Mouse (Mus musculus) limb, embryonic 12.5 days (tissue): Measurements from ENCODE around the gene Ccl7. TPM values are rescaled to one million over a fixed set of nuclear protein-coding genes. Genes with fewer than 3 reads are reported as not detected.

Experiments
- ATAC-seq: fragments of 200-750 bp; cut with Nextera tagmentation; 2 replicates; pipeline ENCODE4 v1.8.0; 2017; ENCODE audit warnings: low read depth, moderate TSS enrichment; ENCODE audit not compliant: insufficient number of reproducible peaks, insufficient read depth, low FRiP score, low TSS enrichment
- H3K27ac ChIP-seq: fragments of 300-500 bp; sonication (generic); 2 replicates; pipeline ENCODE4 v1.5.1; 2016; ENCODE audit warnings: mild to moderate bottlenecking, moderate library complexity
- H3K27me3 ChIP-seq: fragments of 300-500 bp; sonication (generic); 2 replicates; pipeline ENCODE4 v1.6.1; 2016; ENCODE audit warnings: mild to moderate bottlenecking, moderate library complexity
- H3K36me3 ChIP-seq: fragments of 300-500 bp; sonication (generic); 2 replicates; pipeline ENCODE4 v1.6.1; 2016; ENCODE audit warnings: mild to moderate bottlenecking, moderate library complexity
- H3K4me1 ChIP-seq: fragments of 300-500 bp; sonication (generic); replicated peaks from 2 replicates; pipeline ENCODE4 v1.6.1; 2016
- H3K4me2 ChIP-seq: fragments of 300-500 bp; sonication (generic); 2 replicates; pipeline ENCODE4 v1.6.1; 2016; ENCODE audit warnings: mild to moderate bottlenecking, moderate library complexity
- H3K4me3 ChIP-seq: fragments of 300-500 bp; sonication (generic); replicated peaks from 2 replicates; pipeline ENCODE4 v1.5.1; 2016; ENCODE audit warnings: mild to moderate bottlenecking
- H3K9ac ChIP-seq: fragments of 300-500 bp; sonication (generic); replicated peaks from 2 replicates; pipeline ENCODE4 v1.6.1; 2016; ENCODE audit warnings: mild to moderate bottlenecking, moderate library complexity
- H3K9me3 ChIP-seq: fragments of 300-500 bp; sonication (generic); 2 replicates; pipeline ENCODE4 v1.6.1; 2016; ENCODE audit warnings: mild to moderate bottlenecking, moderate library complexity
- WGBS: fragments of 180-500 bp; shearing (Covaris S2); methylation state at CpG from one replicate; pipeline ENCODE4 v1.1.7; 2016; 5-methylcytosine and 5-hydroxymethylcytosine counted together
- polyA plus RNA-seq: library from polyadenylated mRNA; unstranded; fragments of >200 nt; fragmentation: Nextera tagmentation; extraction: Ambion mirVana; gene quantifications from 2 replicates; pipeline ENCODE4 v1.2.1, GENCODE M21; 2016

Gene Ccl7
- polyA plus RNA-seq, 1 experiment from 2014 or later: not detected

GRCm38 (mm10) chr11:82015066-82015465, 30.4 kb upstream of the Ccl7 start:
- no peaks in the 10 kb centered on the region for H3K4me1 ChIP-seq
- no peak overlapping the region for H3K4me2 ChIP-seq
- H3K27me3 ChIP-seq: no peaks in the 10 kb centered on the region; the same call in 1 of the 2 replicates
- H3K36me3 ChIP-seq: no peaks in the 10 kb centered on the region
- no peak overlapping the region for H3K27ac ChIP-seq
- no peak overlapping the region for H3K4me3 ChIP-seq
- no peaks in the 10 kb centered on the region for H3K9me3 ChIP-seq
- 54% methylated on average over 2 of the region's 2 CpGs for WGBS
- ATAC-seq: no peak
- no peak overlapping the region for H3K9ac ChIP-seq

GRCm38 (mm10) chr11:82016181-82016780, 29.2 kb upstream of the Ccl7 start:
- no peaks in the 10 kb centered on the region for H3K9me3 ChIP-seq
- H3K27me3 ChIP-seq: no peaks in the 10 kb centered on the region

GRCm38 (mm10) chr11:82019389-82019788, 26.1 kb upstream of the Ccl7 start:
- WGBS: 36% methylated on average over 2 of the region's 2 CpGs
- H3K36me3 ChIP-seq: no peaks in the 10 kb centered on the region
- H3K27me3 ChIP-seq: no peaks in the 10 kb centered on the region

More at GRCm38 (mm10) chr11:82016181-82016780, 29.2 kb upstream of the Ccl7 start:
- WGBS: 71% methylated on average over 3 of the region's 3 CpGs
- H3K4me3 ChIP-seq: no peak overlapping the region
- no peaks in the 10 kb centered on the region for H3K36me3 ChIP-seq
- no peaks in the 10 kb centered on the region for H3K4me1 ChIP-seq
- no peak overlapping the region for H3K27ac ChIP-seq
- H3K9ac ChIP-seq: no peak overlapping the region
- ATAC-seq: no peak
- no peak overlapping the region for H3K4me2 ChIP-seq

GRCm38 (mm10) chr11:82019793-82020192, 25.7 kb upstream of the Ccl7 start:
- H3K4me1 ChIP-seq: no peaks in the 10 kb centered on the region
- H3K27ac ChIP-seq: no peak overlapping the region
- no peaks in the 10 kb centered on the region for H3K36me3 ChIP-seq
- H3K9ac ChIP-seq: no peak overlapping the region
- no peak overlapping the region for H3K4me3 ChIP-seq
- no peaks in the 10 kb centered on the region for H3K27me3 ChIP-seq
- ATAC-seq: no peak
- no peaks in the 10 kb centered on the region for H3K9me3 ChIP-seq
- no peak overlapping the region for H3K4me2 ChIP-seq

More at GRCm38 (mm10) chr11:82019389-82019788, 26.1 kb upstream of the Ccl7 start:
- ATAC-seq: no peak
- H3K4me3 ChIP-seq: no peak overlapping the region
- H3K4me2 ChIP-seq: no peak overlapping the region
- H3K27ac ChIP-seq: no peak overlapping the region
- H3K9me3 ChIP-seq: no peaks in the 10 kb centered on the region
- H3K9ac ChIP-seq: no peak overlapping the region
- H3K4me1 ChIP-seq: no peaks in the 10 kb centered on the region

- H3K4me2 ChIP-seq: no peak overlapping the region
- no peaks in the 10 kb centered on the region for H3K36me3 ChIP-seq
- no peaks in the 10 kb centered on the region for H3K9me3 ChIP-seq
- WGBS: 69% methylated on average over 3 of the region's 3 CpGs
- ATAC-seq: no peak
- no peaks in the 10 kb centered on the region for H3K27me3 ChIP-seq
- H3K9ac ChIP-seq: no peak overlapping the region
- H3K27ac ChIP-seq: no peak overlapping the region
- no peaks in the 10 kb centered on the region for H3K4me1 ChIP-seq
- H3K4me3 ChIP-seq: no peak overlapping the region
These were observed 24.1 kb upstream of the Ccl7 start for GRCm38 (mm10) chr11:82021406-82021805.

GRCm38 (mm10) chr11:82022504-82023056, 22.9 kb upstream of the Ccl7 start:
- Histone ChIP-seq H3K27me3 (no peaks in the 10 kb centered on the region), H3K4me3 (no peak overlapping the region), H3K27ac (no peak overlapping the region), H3K9ac (no peak overlapping the region), H3K4me1 (no peaks in the 10 kb centered on the region), H3K36me3 (no peaks in the 10 kb centered on the region), H3K9me3 (no peaks in the 10 kb centered on the region), H3K4me2 (no peak overlapping the region)
- ATAC-seq: no peak
- WGBS: 88% methylated on average over 6 of the region's 6 CpGs

- H3K4me2 ChIP-seq: no peak overlapping the region
- H3K4me3 ChIP-seq: no peak overlapping the region
- no peak overlapping the region for H3K27ac ChIP-seq
- ATAC-seq: no peak
- H3K9ac ChIP-seq: no peak overlapping the region
- no peaks in the 10 kb centered on the region for H3K4me1 ChIP-seq
- H3K36me3 ChIP-seq: no peaks in the 10 kb centered on the region
- WGBS: 83% methylated on average over 4 of the region's 4 CpGs
- H3K27me3 ChIP-seq: no peaks in the 10 kb centered on the region
- no peaks in the 10 kb centered on the region for H3K9me3 ChIP-seq
These were observed 21.7 kb upstream of the Ccl7 start for GRCm38 (mm10) chr11:82023769-82024168.

GRCm38 (mm10) chr11:82030171-82030570, 15.3 kb upstream of the Ccl7 start:
- no peak overlapping the region for H3K9ac ChIP-seq
- H3K4me2 ChIP-seq: no peak overlapping the region
- no peak for ATAC-seq
- H3K27ac ChIP-seq: no peak overlapping the region
- no peak overlapping the region for H3K4me3 ChIP-seq
- no peaks in the 10 kb centered on the region for H3K9me3 ChIP-seq
- no peaks in the 10 kb centered on the region for H3K27me3 ChIP-seq
- no peaks in the 10 kb centered on the region for H3K36me3 ChIP-seq
- H3K4me1 ChIP-seq: peaks cover 3% of the 10 kb centered on the region; the same call in 1 of the 2 replicates
- 74% methylated on average over 2 of the region's 2 CpGs for WGBS

- Histone ChIP-seq H3K9me3 (no peaks in the 10 kb centered on the region), H3K27ac (peak overlapping the region; percentile 69; the same call in 1 of the 2 replicates), H3K4me1 (peaks cover 3% of the 10 kb centered on the region; the same call in 1 of the 2 replicates), H3K4me2 (no peak overlapping the region), H3K4me3 (no peak overlapping the region), H3K36me3 (no peaks in the 10 kb centered on the region), H3K9ac (no peak overlapping the region), H3K27me3 (no peaks in the 10 kb centered on the region)
- ATAC-seq: no peak
These were observed 13.4 kb upstream of the Ccl7 start for GRCm38 (mm10) chr11:82032136-82032535.

GRCm38 (mm10) chr11:82032678-82033344, 12.7 kb upstream of the Ccl7 start:
- Histone ChIP-seq H3K9ac (no peak overlapping the region), H3K4me3 (no peak overlapping the region), H3K4me1 (peaks cover 3% of the 10 kb centered on the region; the same call in 1 of the 2 replicates), H3K27me3 (no peaks in the 10 kb centered on the region), H3K4me2 (no peak overlapping the region), H3K36me3 (no peaks in the 10 kb centered on the region), H3K27ac (peak overlapping the region; percentile 69; the same call in 1 of the 2 replicates), H3K9me3 (no peaks in the 10 kb centered on the region)
- 60% methylated on average over 8 of the region's 8 CpGs for WGBS
- ATAC-seq: no peak

GRCm38 (mm10) chr11:82034446-82034845, 11.1 kb upstream of the Ccl7 start:
- Histone ChIP-seq H3K4me3 (no peak overlapping the region), H3K4me2 (no peak overlapping the region), H3K36me3 (no peaks in the 10 kb centered on the region), H3K9ac (no peak overlapping the region), H3K27me3 (no peaks in the 10 kb centered on the region), H3K9me3 (no peaks in the 10 kb centered on the region), H3K27ac (no peak overlapping the region), H3K4me1 (peaks cover 3% of the 10 kb centered on the region; the same call in 1 of the 2 replicates)
- 83% methylated on average over 7 of the region's 7 CpGs for WGBS
- no peak for ATAC-seq
